Mouse (Mus musculus): Measurements from ENCODE around the gene Rnf38.
A peak's percentile ranks its signal among the peaks of the same experiment; 100 is the strongest.

Gene Rnf38

GRCm38 (mm10) chr4:44224141-44224540, 9.4 kb downstream of the Rnf38 start:
- DNase-seq (ENCODE audit: low spot score), result no peak

GRCm38 (mm10) chr4:44223444-44223843, 10.1 kb downstream of the Rnf38 start:
- DNase-seq (ENCODE audit: low spot score), result no peak

- no peak for DNase-seq (ENCODE audit: low spot score)
These were observed 16.7 kb downstream of the Rnf38 start for GRCm38 (mm10) chr4:44216797-44217442.

DNA sequence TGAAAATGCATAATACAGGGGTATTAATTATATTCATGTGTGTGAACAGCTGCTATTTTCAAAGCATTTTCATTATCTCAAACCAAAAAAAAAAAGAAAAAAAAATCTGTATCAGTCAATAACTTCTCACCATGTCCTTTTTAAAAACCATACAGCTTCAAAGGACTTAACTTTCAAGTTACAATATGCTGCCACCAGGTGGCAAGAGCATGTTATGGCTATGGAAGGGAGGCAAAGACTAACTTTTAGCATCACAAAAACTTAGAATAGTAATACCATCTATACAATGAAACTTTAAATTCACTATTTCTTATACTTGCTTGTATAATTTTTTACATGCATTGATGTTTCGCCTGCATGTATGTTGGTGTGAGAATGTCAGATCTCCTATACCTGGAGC, 33.6 kb downstream of the Rnf38 start:
- peak; percentile 43 for DNase-seq (ENCODE audit: low spot score)

- no peak for DNase-seq (ENCODE audit: low spot score)
These were observed 46.2 kb downstream of the Rnf38 start for GRCm38 (mm10) chr4:44187431-44187830.

DNA sequence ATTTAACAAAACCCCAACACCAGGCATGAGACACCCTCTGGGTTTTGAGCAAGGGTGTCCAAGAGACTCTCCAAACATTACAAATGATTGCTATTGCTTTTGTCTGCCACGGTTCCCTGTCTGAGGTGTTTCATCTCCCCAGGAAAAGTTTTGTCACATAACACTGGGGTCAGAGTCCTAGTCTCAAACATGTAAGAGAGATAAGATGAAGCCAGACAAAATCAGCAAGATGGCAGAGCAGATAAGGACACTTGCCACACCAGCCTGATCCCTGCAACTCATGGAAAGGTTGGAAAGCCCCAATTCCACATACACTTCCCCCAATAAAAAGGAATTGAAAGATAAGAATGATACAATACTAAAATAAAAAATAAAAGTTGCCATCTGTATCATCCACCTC, 49.7 kb downstream of the Rnf38 start:
- DNase-seq (ENCODE audit: low spot score), result no peak

DNA sequence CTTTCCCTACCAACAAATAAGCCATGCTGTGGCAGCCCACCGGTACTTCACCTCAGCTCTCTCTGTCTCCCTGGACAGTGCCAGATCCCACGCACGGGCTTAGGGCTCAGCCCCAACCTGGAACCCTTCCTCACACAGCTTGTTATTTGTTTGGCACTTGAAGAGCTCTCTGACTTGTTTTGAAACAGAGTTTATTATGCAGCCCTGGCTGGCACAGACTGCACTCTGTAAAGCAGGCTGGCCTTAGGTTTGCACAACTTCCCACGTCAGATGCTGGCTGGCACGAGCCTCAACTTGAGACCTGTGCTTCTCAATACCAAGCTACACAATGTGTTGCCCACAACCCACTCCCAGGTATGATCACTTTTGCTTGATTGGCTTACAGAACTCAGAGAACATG, 53.8 kb downstream of the Rnf38 start:
- DNase-seq (ENCODE audit: low spot score), result peak; percentile 58

- DNase-seq (ENCODE audit: low spot score), result peak; percentile 77
These were observed 60.4 kb downstream of the Rnf38 start for GRCm38 (mm10) chr4:44173177-44173576.

DNA sequence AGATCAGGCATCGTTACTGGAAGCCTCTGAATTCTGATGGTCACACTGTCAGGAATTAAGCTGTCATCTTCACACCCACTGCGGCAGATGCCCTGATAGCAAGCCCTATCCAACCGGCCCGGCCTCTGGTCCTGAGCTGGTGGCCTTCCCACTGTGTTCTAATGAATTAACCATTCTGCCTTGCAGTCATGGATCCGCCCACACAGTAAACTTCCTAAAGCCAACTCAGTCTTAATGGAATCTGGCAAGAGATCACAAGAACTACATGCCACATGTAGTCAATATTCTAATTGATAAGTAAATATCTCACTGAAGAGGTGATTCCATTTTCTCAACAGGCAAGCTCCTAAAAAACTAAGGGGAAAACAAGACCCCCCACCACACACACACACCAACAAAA, 60.9 kb downstream of the Rnf38 start:
- DNase-seq (ENCODE audit: low spot score), result no peak

GRCm38 (mm10) chr4:44169884-44170283, 63.7 kb downstream of the Rnf38 start:
- no peak for DNase-seq (ENCODE audit: low spot score)

DNA sequence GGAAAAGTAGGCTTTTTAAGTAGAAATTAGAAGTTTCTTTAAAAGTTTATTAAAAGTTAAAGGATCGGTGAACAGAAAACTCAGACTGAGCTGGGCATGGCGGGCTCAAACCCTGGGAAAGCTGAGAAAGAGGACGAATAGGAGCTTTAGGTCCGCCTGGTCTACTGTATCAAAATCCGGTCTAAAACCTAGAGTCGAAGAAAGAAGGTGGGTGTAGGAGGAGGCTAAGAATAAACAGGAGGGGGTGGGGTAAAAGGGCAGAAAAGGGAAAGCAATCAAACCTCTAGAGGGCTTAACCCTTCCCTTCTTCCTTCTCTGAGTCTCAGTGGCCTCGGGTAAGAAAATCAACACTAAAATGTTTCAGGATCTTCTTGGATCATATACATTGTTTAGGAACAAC, 64.8 kb downstream of the Rnf38 start:
- DNase-seq (ENCODE audit: low spot score), result no peak

- DNase-seq (ENCODE audit: low spot score), result peak; percentile 98
These were observed 65.3 kb downstream of the Rnf38 start for GRCm38 (mm10) chr4:44168231-44168647.

DNA sequence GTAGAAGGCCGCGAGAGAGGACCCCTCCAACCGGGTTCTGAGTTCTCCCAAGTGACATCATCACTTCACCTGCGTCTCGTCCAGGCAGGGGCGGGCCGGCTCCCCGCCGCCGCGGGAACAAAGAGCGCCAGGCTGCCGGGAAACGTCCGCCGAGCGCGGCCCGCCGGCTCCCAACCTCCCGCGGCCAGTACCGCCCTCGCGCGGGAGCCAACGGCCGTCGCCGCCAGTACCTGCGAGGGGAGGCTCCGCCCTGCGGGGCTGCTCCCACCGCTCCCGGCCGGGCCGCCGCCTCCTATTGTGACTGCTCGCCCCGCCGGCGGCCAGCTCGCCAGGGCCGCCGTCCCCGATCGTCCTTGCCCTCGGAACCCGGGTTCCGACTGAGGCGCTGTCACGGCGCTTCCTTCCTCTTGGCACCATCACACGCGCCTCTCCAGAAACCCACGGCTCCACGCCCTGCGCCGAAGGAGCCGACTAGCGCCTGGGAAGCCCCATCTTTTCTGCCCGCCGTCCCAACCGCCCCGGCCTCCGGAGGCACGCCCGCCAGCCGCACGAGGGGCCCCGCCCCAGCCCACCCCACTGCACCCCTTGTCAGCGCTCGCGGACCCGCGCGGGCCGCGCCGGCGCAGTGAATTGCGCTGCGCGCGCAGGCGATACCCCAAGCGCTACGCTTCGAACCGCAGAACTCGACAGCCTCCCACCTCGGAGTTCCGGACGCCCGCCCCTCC, 66.0 kb downstream of the Rnf38 start:
- peak; percentile 86 for DNase-seq (ENCODE audit: low spot score)

GRCm38 (mm10) chr4:44166702-44167396, 66.7 kb downstream of the Rnf38 start:
- no peak for DNase-seq (ENCODE audit: low spot score)

DNA sequence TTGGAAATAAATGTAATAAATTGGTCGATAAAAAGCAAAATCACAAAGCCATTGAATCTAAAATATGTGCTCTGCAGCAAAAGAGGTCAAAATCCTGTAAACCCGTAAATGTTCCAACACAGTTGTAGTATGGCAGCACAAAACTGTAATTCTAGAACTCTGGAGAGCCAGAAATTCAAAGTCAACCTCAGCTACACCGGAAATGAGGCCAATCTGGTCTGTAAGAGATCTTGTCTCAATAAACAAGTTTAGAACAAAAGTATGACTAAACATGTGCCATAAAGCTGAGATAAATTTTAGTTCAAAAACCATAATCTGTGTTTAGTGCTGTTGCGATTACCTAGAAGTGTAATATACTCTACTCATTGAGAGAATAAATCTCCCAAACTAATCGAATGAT, 69.0 kb downstream of the Rnf38 start:
- DNase-seq (ENCODE audit: low spot score), result no peak

- DNase-seq (ENCODE audit: low spot score), result no peak
These were observed 70.6 kb downstream of the Rnf38 start for GRCm38 (mm10) chr4:44163034-44163433.

- no peak for DNase-seq (ENCODE audit: low spot score)
These were observed 72.4 kb downstream of the Rnf38 start for GRCm38 (mm10) chr4:44160990-44161689.

DNA sequence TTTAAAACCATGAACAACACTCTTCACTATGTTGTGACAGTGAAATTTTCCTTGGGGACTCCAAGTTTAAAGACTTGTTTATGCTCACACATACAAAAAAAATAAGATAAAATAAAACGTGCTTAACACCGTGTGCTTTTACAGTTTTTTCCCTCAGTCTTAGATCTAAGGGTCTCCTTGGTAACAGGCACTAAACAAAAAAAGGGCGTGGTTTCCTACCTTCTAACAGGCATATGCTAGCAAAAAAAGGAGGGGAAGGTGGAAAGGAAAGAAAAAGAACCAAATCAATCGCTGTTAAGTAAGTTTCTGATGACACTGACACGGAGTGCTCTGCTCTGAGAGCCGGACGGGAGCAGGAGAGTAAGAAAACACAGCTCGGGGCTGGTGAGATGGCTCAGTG, 73.8 kb downstream of the Rnf38 start:
- no peak for DNase-seq (ENCODE audit: low spot score)

DNA sequence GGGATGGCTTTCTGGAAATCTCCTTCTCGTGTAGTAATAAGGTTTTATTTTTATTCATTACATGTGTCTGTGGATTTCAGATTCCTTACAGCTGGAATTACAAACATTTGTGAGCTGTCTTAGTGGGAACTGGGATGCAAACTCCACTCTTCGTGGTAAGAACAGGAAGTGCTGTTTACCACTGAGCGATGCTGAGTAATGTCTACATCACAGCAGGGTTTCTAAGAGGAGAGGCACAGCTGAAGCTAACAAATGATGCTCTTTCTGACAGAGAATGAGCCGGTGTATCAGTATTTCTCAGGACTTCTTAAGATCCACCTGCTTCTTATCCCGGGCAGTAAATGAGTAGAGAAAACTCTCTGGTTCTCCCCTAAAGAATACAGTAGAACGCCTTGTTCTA, 77.1 kb downstream of the Rnf38 start:
- DNase-seq (ENCODE audit: low spot score), result no peak

- DNase-seq (ENCODE audit: low spot score), result no peak
These were observed 78.7 kb downstream of the Rnf38 start for GRCm38 (mm10) chr4:44154884-44155283.

GRCm38 (mm10) chr4:44152904-44153303, 80.7 kb downstream of the Rnf38 start:
- DNase-seq (ENCODE audit: low spot score), result no peak

DNA sequence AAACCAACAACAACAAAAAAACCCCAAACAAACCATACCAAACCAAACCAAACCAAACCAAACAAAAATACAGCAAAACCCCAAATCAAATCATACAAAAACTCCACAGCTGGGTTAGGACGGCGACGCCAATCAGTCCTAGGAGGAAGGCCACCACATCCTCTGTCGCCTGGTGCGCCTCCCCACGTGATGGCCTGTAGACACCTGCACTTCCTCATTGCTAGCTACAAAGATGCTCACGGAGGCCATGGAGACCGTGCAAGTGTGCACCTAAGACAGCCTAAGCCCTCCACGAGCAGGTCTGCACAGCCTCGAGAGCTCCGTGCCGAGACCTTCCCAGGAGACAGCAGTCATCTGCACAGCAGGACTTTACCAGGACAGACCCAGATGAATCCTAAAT, 106.8 kb downstream of the Rnf38 start:
- no peak for DNase-seq (ENCODE audit: low spot score)
